Mouse (Mus musculus): ENCODE results near the gene Ccdc88c. TPM values are rescaled to one million over a fixed set of nuclear protein-coding genes. Genes with fewer than 3 reads are reported as not detected.

Ccdc88c gene
- 0.32 TPM for polyA plus RNA-seq (2014; fragmentation: Illumina TruSeq; extraction: RNeasy Lipid Tissue Mini Kit (QIAGEN cat#74804); ENCODE audit: low read depth, low replicate concordance)

DNA sequence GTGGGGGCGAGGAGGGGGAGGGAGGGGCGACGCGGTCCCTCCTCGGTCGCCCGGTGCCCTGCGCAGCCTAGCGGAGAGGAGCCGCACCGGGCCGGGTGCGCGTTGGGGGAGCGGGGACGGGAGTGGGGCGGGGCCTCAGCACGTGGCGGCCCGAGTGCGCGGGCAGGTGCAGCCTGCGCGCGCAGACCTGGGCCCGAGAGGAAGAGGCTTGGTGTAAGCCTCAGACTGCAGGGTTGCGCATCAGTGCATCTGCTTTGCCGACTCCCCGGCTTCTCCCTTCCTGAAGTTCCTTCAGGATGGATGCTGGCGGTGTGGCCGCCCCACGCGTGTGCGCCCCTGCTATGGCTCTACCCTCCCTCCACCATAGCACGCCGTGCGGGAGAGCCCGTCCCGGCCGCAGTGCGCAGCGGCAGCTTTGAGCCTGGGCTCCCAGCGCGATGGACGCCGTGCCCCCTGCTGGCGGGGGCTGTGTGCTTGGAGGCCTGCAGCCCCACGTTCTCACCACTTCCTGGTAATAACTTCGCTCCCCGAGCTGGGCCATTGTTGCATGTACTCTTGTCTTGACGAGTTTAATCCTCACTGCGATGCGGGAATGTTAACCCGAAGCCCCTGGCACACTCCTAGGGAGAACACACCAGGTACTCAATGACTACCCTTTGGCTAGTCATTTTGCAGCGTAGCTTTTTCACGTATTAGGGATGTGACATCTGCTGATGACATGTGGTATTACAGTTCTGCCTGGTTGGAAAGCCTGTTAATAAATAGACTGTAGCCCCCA is at the start of gene Ccdc88c:
Gene Ccdc88c (minus strand): TSS at position 103 of the 778 bp plus-strand sequence.

DNA sequence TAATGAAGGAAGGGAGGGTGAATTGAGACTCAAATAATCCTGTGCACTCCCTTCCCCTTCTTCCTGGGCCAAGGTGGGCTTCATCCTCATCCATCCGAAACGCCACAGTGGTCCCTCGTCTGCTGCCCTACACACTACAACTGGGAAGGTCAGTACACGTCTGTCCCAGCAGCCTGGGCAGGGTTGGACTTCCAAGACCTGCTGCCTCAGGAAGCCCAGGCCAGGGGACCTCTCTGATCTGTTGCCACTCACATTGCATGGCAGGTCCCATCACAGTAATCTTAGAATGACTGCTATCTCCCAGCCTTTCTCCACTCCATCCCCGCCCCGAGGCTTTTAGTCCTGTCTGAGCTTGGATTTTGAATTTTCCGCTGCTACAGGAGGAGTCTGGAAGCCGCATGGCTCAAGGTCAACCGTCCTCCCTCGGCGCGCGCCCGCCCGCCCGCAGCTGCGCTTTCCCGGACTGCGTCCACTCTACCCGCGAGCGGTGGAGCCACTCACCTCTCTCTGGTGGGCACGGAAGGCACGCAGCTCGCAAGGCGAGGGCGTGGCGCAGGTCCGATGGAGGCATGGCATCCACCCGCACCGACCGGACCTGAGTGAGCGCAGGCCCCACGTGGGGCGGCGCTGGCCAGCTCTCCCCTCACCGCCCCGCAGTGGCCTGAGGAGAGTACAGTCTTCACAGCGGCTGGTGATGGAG is 121.1 kb downstream of the Ccdc88c start, which contains the start of gene Gpr68:
Gene Gpr68 (minus strand): TSS at position 601 of the 700 bp plus-strand sequence.

Other genes starting within 250 kb of the Ccdc88c start
- 16.0 TPM for gene Dglucy, start 250.0 kb downstream of the Ccdc88c start, polyA plus RNA-seq (2014; fragmentation: Illumina TruSeq; extraction: RNeasy Lipid Tissue Mini Kit (QIAGEN cat#74804); ENCODE audit: low read depth, low replicate concordance)
- gene Gpr68, start 120.9 kb downstream of the Ccdc88c start, polyA plus RNA-seq (2014; fragmentation: Illumina TruSeq; extraction: RNeasy Lipid Tissue Mini Kit (QIAGEN cat#74804); ENCODE audit: low read depth, low replicate concordance) = not detected
- 83.1 TPM for gene Ppp4r3a, start 54.6 kb upstream of the Ccdc88c start, polyA plus RNA-seq (2014; fragmentation: Illumina TruSeq; extraction: RNeasy Lipid Tissue Mini Kit (QIAGEN cat#74804); ENCODE audit: low read depth, low replicate concordance)